Mouse (Mus musculus) thymus, adult 2 months (tissue): ENCODE results near the gene Kin.

Experiments
- CTCF ChIP-seq: fragments of 200-500 bp; IDR thresholded peaks from 2 replicates; pipeline ENCODE4 v1.5.1; 2012; ENCODE audit warnings: mild to moderate bottlenecking, control low read depth, low read length, moderate library complexity, borderline replicate concordance; ENCODE audit not compliant: control insufficient read depth, poor library complexity, insufficient read depth; ENCODE audit errors: extremely low read depth
- POLR2A ChIP-seq: fragments of 200-500 bp; IDR thresholded peaks from 2 replicates; pipeline ENCODE4 v1.6.1; 2012; ENCODE audit warnings: mild to moderate bottlenecking, low read length, control low read depth, moderate library complexity; ENCODE audit not compliant: control insufficient read depth, poor library complexity, insufficient read depth; ENCODE audit errors: extremely low read depth

- TF ChIP-seq CTCF = no peak
- no peak for TF ChIP-seq POLR2A
Measured at GRCm38 (mm10) chr2:10108535-10109189, 28.3 kb downstream of the Kin start.
